Mouse (Mus musculus) lung, adult 2 months (tissue): ENCODE measurements around the gene Cep152.

ENCODE experiments used
- CTCF ChIP-seq: fragments of 200-500 bp; IDR thresholded peaks from 2 replicates; pipeline ENCODE4 v1.5.1; 2011; ENCODE audit warnings: mild to moderate bottlenecking, low read length, control low read depth; ENCODE audit not compliant: insufficient read depth
- POLR2A ChIP-seq: fragments of 200-500 bp; IDR thresholded peaks from 2 replicates; pipeline ENCODE4 v1.6.1; 2011; ENCODE audit warnings: low read depth, mild to moderate bottlenecking, control low read depth, low read length, borderline replicate concordance; ENCODE audit errors: extremely low read depth

GRCm38 (mm10) chr2:125589287-125589686 is 35.6 kb downstream of the Cep152 start:
- TF ChIP-seq CTCF (no peak), POLR2A (no peak)
